Mouse (Mus musculus) intestine, postnatal 0 days (tissue): ENCODE results near the gene Slc29a1. TPM values are rescaled to one million over a fixed set of nuclear protein-coding genes. Genes with fewer than 3 reads are reported as not detected.
"Not testable (repeated sequence)": the region's sequence is repeated elsewhere in the genome, so short reads cannot be mapped to it uniquely, and the experiment has no call there.

Experiments
- ATAC-seq: fragments of 200-750 bp; cut with Nextera tagmentation; 2 replicates; pipeline ENCODE4 v1.8.0; 2017; ENCODE audit warnings: mild to moderate bottlenecking, moderate TSS enrichment, moderate library complexity
- H3K27ac ChIP-seq: fragments of 300-500 bp; sonication (generic); 2 replicates; pipeline ENCODE4 v1.5.1; 2014; ENCODE audit warnings: mild to moderate bottlenecking, low read depth, low read length, moderate library complexity
- H3K27me3 ChIP-seq: fragments of 300-500 bp; sonication (generic); replicated peaks from 2 replicates; pipeline ENCODE4 v1.6.1; 2014; ENCODE audit warnings: low read length, mixed read lengths; ENCODE audit not compliant: control insufficient read depth, insufficient read depth
- H3K36me3 ChIP-seq: fragments of 300-500 bp; sonication (generic); 2 replicates; pipeline ENCODE4 v1.6.1; 2014; ENCODE audit warnings: mild to moderate bottlenecking, moderate library complexity; ENCODE audit not compliant: control insufficient read depth, insufficient read depth
- H3K4me1 ChIP-seq: fragments of 300-500 bp; sonication (generic); replicated peaks from 2 replicates; pipeline ENCODE4 v1.6.1; 2014; ENCODE audit warnings: antibody characterized with exemption, low read length, mixed read lengths; ENCODE audit not compliant: control insufficient read depth, insufficient read depth
- H3K4me2 ChIP-seq: fragments of 300-500 bp; sonication (generic); replicated peaks from 2 replicates; pipeline ENCODE4 v1.6.1; 2014; ENCODE audit warnings: low read depth, mild to moderate bottlenecking, moderate library complexity
- H3K4me3 ChIP-seq: fragments of 300-500 bp; sonication (generic); 2 replicates; pipeline ENCODE4 v1.5.1; 2014; ENCODE audit warnings: low read depth, low read length
- H3K9ac ChIP-seq: fragments of 300-500 bp; sonication (generic); 2 replicates; pipeline ENCODE4 v1.6.1; 2014; ENCODE audit warnings: mild to moderate bottlenecking, low read depth, low read length
- H3K9me3 ChIP-seq: fragments of 300-500 bp; sonication (generic); 2 replicates; pipeline ENCODE4 v1.6.1; 2016; ENCODE audit warnings: mixed run types; ENCODE audit not compliant: control insufficient read depth
- CTCF ChIP-seq: sonication (generic); IDR thresholded peaks from 2 replicates; pipeline ENCODE4 v1.5.1; 2016; ENCODE audit warnings: low read depth, mild to moderate bottlenecking, control low read depth, antibody characterized with exemption, moderate library complexity
- WGBS: fragments of 180-500 bp; shearing (Covaris S2); extraction: QIAGEN DNeasy Blood & Tissue Kit; methylation state at CpG from one replicate; pipeline ENCODE4 v1.1.7; 2014; 5-methylcytosine and 5-hydroxymethylcytosine counted together
- polyA plus RNA-seq: library from polyadenylated mRNA; unstranded; fragments of >200 nt; fragmentation: Nextera tagmentation; extraction: Ambion mirVana; gene quantifications from 2 replicates; pipeline ENCODE4 v1.2.1, GENCODE M21; 2015

Slc29a1 gene
- polyA plus RNA-seq, 1 experiment from 2014 or later, result 37.8 TPM

DNA sequence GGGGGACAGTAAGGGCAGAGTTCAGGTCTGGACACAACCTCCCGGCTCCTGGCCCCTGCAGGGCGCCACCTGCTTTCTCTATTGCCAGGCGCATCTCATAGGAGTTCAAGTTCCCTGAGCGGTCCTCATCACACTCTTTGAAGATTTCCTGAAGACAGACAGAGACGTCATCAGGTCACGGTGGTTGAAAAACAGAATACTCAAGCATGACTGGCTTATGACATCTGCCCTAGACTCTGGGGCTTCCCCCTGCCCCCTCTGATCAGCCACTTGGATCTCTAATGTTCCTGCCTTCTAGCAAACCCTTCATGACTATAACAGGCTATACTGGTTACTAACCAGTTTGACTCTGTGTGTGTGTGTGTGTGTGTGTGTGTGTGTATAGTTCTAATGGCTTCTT, 32.5 kb upstream of the Slc29a1 start:
- no peak overlapping the region for H3K4me3 ChIP-seq
- WGBS, result 62% methylated on average over 6 of the region's 6 CpGs
- no peak; the same call in 1 of the 2 replicates for ATAC-seq
- peaks cover 8% of the 10 kb centered on the region; the same call in 1 of the 2 replicates for H3K4me1 ChIP-seq
- no peak overlapping the region for H3K4me2 ChIP-seq
- 0 out of 2 replicates have a peak, but pooled peaks have one; percentile 1 for TF ChIP-seq CTCF
- H3K27me3 ChIP-seq, result no peaks in the 10 kb centered on the region
- no peak overlapping the region for H3K27ac ChIP-seq
- no peaks in the 10 kb centered on the region for H3K36me3 ChIP-seq
- no peak overlapping the region for H3K9ac ChIP-seq
- no peaks in the 10 kb centered on the region for H3K9me3 ChIP-seq

DNA sequence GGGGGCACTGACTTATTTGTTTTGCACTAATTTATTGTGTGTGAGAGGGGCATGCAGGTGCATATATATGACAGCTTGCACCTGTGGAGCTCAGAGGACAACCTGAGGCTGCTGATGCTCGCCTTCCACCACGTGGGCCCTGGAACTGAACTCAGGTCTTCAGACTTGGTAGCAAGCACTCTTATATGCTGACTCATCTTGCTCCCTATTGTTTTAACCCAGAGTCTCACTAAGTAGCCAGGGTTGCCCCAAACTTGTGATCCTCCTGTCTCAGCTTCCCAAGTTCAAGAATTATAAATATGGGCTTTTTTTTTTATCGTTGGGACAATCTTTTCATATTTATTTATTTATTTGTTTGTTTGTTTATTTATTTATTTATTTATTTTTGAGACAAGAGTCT, 31.6 kb upstream of the Slc29a1 start:
- TF ChIP-seq CTCF, result no peak
- Histone ChIP-seq H3K4me2 (no peak overlapping the region), H3K27ac (no peak overlapping the region), H3K27me3 (no peaks in the 10 kb centered on the region), H3K36me3 (no peaks in the 10 kb centered on the region), H3K9ac (no peak overlapping the region), H3K9me3 (no peaks in the 10 kb centered on the region), H3K4me1 (peaks cover 11% of the 10 kb centered on the region; the same call in 1 of the 2 replicates), H3K4me3 (no peak overlapping the region)
- ATAC-seq, result no peak
- 70% methylated on average over 3 of the region's 3 CpGs for WGBS

DNA sequence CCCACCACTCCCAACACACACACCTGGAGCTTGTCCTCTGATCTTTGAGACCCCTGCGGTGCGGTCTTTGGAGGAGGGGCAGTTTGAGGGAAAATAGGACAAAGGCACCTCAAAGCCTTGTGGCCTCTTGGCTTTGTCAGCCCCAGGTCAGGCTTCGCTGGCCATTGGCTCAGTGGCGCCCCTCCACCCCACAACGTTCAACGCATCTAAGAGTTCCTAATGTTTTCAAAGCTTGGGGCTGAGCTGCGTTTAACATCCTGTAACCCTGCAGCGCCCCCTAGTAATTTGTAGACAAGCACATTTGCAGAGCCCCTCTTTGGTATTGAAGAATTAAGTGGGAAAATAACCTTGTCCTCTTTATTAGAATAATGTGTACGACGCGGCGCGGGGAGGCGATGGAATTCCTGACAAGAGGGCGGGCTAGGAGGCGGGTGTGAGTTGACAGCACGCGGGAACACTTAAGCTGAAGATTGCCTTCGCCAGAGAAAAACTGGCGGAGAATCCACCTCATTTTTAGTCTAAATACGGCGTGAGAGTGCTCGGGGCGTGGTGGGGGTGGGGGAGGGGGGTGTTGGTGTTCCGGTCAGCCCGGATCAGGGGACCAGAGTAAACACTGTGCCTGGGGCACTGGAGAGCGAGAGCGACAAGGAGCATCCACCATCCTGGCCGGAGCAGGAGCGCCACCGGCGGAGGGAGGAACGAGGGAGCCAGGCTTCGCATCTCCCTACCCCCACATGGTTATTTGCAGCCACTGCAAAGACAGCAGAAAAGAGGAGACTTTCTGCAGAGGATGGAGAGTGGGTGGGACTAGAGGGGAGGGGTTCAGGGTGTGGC, 30.7 kb upstream of the Slc29a1 start:
- 3% methylated on average over 34 of the region's 34 CpGs for WGBS
- H3K4me3 ChIP-seq, result peak overlapping the region; percentile 25
- peak; percentile 16; the same call in 1 of the 2 replicates for ATAC-seq
- H3K9me3 ChIP-seq, result no peaks in the 10 kb centered on the region
- 0 out of 2 replicates have a peak overlapping the region, but pooled peaks have one; percentile 19 for H3K9ac ChIP-seq
- TF ChIP-seq CTCF, result peak; percentile 79
- H3K27me3 ChIP-seq, result no peaks in the 10 kb centered on the region
- no peak overlapping the region for H3K27ac ChIP-seq
- H3K4me2 ChIP-seq, result peak overlapping the region; percentile 70
- peaks cover 11% of the 10 kb centered on the region; the same call in 1 of the 2 replicates for H3K4me1 ChIP-seq
- H3K36me3 ChIP-seq, result no peaks in the 10 kb centered on the region

DNA sequence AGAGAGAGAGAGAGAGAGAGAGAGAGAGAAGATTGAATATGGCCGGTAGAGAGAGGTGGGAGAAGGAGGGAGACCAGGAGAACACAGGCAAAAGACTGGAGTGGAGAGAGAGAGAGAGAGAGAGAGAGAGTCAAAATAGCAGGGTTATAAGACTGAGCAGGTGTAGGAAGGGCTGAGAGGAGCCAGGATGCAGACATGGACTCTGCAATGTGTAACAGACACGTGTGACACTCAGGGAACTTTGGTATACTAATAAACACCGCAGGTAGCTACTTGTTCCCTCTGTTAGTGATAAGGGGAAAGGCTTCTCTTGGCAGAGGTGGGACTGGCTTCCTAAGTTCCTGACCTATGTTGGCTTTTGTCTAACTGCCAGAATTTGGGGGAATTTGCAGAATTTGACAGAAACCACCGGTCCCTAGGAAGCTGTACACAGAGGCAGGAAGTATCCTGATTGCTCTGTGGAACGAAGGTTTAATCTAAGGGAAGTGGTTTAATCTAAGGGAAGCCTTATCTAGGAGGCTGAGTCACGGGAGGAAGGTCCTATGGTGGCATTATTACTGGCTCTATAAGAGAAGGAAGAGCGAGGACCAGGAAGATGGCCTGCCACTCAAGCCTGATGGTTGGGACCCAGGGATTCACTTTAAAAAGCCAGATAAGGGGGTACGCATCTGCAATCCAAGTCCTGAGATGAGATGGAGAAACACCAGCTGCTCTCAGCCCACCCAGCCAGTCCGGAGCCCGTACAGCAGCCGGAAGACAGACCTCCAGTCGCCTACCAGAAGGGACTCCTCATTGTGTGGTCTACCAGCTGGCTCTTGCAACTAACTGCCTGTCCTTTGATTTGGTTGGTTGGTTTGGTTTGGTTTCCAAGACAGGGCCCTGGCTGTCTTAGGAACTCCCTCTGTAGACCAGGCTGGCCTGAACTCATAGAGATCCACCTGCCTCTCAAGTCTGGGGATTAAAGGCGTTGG, 29.8 kb upstream of the Slc29a1 start:
- Histone ChIP-seq H3K27me3 (no peaks in the 10 kb centered on the region), H3K4me2 (peak overlapping the region; percentile 70), H3K4me3 (no peak overlapping the region), H3K9me3 (no peaks in the 10 kb centered on the region), H3K36me3 (no peaks in the 10 kb centered on the region), H3K27ac (peak overlapping the region; percentile 5; the same call in 1 of the 2 replicates), H3K9ac (no peak overlapping the region), H3K4me1 (peaks cover 11% of the 10 kb centered on the region; the same call in 1 of the 2 replicates)
- peak; percentile 58 for ATAC-seq
- no peak for TF ChIP-seq CTCF
- 37% methylated on average over 13 of the region's 13 CpGs for WGBS

DNA sequence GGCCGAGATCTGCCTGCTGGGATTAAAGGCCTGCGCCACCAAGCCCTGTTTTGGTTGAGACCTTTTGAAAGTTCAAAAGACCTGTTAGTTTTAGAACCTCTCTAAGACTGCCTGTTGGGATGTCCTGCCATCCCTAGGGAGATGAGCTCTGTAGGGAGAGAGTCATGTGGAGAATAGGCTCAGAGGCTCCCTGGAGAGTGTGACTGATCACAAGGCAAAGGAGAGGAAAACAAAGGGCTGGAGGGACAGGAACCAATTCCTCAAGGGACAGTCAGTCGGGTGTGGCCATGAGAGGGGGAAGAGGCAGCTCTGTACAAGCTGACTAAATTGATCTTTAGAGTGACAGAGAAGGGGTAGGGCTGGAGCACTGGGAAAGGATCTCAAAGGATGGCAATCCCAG, 28.8 kb upstream of the Slc29a1 start:
- Histone ChIP-seq H3K4me3 (no peak overlapping the region), H3K27me3 (no peaks in the 10 kb centered on the region), H3K4me1 (peaks cover 11% of the 10 kb centered on the region; the same call in 1 of the 2 replicates), H3K36me3 (no peaks in the 10 kb centered on the region), H3K9ac (no peak overlapping the region), H3K27ac (no peak overlapping the region), H3K9me3 (no peaks in the 10 kb centered on the region), H3K4me2 (no peak overlapping the region)
- WGBS, result 51% methylated on average over 3 of the region's 3 CpGs
- ATAC-seq, result no peak
- no peak for TF ChIP-seq CTCF

DNA sequence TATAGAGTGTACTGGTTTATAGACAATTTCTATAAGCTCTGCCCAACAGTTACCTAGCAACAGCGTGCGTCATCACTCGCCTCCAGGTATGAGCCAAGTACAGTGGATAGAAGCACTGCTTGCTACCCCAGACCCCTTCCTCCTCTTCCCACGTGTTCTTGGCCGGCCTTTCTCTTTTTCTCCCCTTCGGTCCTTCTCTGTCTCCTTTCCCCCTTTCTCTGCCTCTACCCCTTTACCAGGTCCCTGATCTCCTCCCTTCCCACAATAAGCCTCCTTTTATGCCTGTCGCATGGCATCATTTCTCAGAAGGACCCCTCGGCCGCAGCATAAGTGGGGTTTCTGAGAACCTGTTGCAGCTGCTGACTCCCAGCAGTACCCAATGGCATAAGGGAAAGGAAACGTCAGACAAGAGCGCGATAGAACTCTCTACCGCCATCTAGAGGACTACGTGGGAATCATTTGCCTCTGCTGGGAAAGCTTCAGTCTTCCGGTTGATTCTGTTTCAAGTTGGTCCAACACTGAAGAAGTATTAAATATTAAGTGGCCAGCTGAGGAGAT, 27.2 kb upstream of the Slc29a1 start:
- ATAC-seq, result no peak
- TF ChIP-seq CTCF, result peak; percentile 93
- Histone ChIP-seq H3K27me3 (no peaks in the 10 kb centered on the region), H3K4me3 (no peak overlapping the region), H3K36me3 (no peaks in the 10 kb centered on the region), H3K4me2 (peak overlapping the region; percentile 46), H3K9me3 (no peaks in the 10 kb centered on the region), H3K4me1 (peaks cover 11% of the 10 kb centered on the region; the same call in 1 of the 2 replicates), H3K27ac (no peak overlapping the region), H3K9ac (no peak overlapping the region)
- 27% methylated on average over 15 of the region's 15 CpGs for WGBS

DNA sequence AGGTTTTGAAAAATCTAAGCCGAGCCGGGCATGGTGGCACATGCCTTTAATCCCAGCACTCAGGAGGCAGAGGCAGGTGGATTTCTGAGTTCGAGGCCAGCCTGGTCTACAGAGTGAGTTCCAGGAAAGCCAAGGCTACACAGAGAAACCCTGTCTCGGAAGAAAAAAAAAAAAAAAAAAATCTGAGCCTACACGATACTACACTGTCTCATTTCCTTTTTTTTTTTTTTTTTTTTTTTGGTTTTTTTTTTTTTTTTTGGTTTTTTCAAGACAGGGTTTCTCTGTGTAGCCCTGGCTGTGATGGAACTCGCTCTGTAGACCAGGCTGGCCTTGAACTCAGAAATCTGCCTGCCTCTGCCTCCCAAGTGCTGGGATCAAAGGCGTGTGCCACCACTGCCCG, 24.0 kb upstream of the Slc29a1 start:
- not testable (repeated sequence) for H3K9ac ChIP-seq, H3K27ac ChIP-seq, H3K4me2 ChIP-seq, H3K36me3 ChIP-seq, H3K27me3 ChIP-seq, ATAC-seq, H3K4me3 ChIP-seq, H3K4me1 ChIP-seq, H3K9me3 ChIP-seq
- 88% methylated on average over 8 of the region's 8 CpGs for WGBS
